Mouse (Mus musculus) fat pad, adult 2 months (tissue): ENCODE results near the gene Frs2.

Experiments
- DNase-seq: peaks from one replicate; pipeline ENCODE4 v3.0.0-alpha.2; 2011; ENCODE audit warnings: low read depth, low spot score; ENCODE audit errors: extremely low read depth

The Frs2 gene

GRCm38 (mm10) chr10:117148361-117149003, at the start of gene Frs2:
Frs2 (minus strand) TSS chr10:117148534.
- DNase-seq: no peak

- DNase-seq: no peak
Observed at GRCm38 (mm10) chr10:117196696-117197095, 48.4 kb upstream of the Frs2 start.

DNA sequence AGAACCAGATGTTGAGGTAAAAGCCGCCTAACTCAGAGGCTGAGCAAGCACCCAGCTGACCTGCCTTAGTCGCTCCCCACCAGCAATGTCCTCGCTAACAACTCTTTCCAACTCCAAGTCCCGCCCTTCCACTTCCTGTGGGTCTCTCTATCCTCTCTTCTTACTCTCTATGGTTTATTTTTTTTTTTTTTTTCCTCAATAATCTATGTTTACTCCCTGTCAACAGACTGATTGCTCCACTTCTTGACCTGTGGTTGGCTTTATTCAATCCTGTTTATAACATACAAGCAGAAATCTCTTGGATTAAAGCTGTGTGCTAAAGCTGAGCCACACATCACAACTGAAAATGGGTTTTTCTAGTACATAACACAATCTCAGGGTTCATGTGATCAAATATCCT, 47.4 kb upstream of the Frs2 start:
- no peak for DNase-seq

GRCm38 (mm10) chr10:117195005-117195404, 46.7 kb upstream of the Frs2 start:
- peak; percentile 49 for DNase-seq

- DNase-seq: no peak
Observed at GRCm38 (mm10) chr10:117193364-117193763, 45.0 kb upstream of the Frs2 start.

DNA sequence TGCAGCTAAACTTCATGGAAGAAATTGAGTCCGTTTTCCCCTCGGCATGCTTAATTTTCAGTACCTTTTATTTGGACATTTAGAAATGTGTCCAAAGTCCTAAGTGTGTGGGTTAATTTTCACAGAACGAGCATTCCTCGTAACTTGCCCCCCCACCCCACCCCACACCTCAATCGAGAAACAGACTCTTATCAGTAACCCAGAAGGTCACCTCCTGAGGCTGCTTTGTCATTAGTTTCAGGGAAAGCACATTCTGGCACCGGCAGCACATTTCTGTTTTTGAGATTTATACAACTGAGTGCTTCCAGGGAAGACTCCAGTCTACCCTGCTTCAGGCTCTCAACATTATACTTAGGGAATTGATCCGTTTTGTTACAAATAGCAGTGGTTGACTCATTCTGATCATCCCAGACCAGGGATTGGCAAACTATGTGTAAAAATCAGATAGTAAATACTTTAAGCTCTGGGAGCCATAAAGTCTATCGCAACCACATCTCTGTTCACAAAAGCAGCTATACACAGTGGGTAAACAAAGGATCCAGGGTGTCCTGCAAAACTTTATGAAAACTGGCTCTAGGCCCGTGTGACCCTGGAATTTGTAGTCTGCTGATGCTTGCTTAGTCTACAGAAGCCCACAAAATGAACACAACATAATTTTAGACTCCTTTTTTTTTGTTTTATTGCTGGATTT, 37.2 kb upstream of the Frs2 start:
- DNase-seq: no peak

- no peak for DNase-seq
Observed at GRCm38 (mm10) chr10:117181098-117181497, 32.8 kb upstream of the Frs2 start.

- no peak for DNase-seq
Observed at GRCm38 (mm10) chr10:117174645-117175044, 26.3 kb upstream of the Frs2 start.

- no peak for DNase-seq
Observed at GRCm38 (mm10) chr10:117173566-117174438, 25.5 kb upstream of the Frs2 start.

- no peak for DNase-seq
Observed at GRCm38 (mm10) chr10:117173111-117173510, 24.8 kb upstream of the Frs2 start.

GRCm38 (mm10) chr10:117172069-117172468, 23.7 kb upstream of the Frs2 start:
- no peak for DNase-seq

GRCm38 (mm10) chr10:117166785-117167425, 18.6 kb upstream of the Frs2 start:
- no peak for DNase-seq

DNA sequence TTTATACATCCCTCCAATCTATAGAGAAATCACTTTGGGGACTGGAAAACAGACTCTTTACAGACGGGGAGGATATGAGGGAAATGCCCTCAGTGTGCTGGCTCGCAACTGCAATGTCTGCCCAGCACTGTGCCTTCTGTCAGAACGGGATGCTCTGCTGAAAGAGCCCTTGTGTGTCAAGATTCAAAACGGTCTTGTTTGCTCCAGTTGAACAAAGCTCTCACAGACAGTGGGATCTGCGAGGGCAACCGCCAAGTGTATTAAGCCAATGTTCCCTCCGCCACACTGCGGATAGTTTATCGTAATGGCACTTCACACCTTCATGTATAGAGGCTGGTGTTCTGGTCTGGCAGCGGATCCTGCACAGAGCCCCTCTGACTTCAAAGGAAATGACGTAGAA, 14.3 kb upstream of the Frs2 start:
- no peak for DNase-seq

GRCm38 (mm10) chr10:117160099-117160498, 11.8 kb upstream of the Frs2 start:
- no peak for DNase-seq

DNA sequence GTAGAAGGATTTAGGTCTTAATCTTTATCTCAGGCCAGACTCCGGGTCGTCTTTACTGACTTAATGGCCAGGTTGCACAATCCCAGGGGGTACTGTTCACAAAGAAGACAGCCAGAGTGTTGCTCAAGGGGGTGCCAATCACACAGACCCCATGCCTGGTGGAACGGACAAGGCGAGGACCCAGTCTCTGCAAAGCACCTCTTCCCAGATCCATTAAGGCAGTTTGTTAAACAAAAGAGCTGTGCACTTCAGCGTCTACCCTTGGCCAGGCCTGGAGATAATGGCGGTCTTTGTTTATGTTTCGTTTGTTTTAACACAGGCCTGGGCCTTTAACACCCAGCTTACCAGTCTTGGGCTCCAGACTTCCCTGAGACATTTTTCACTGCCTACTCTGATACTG, 3.9 kb upstream of the Frs2 start:
- DNase-seq: no peak

GRCm38 (mm10) chr10:117151676-117152075, 3.3 kb upstream of the Frs2 start:
- DNase-seq: no peak

- DNase-seq: no peak
Observed at GRCm38 (mm10) chr10:117151241-117151640, 2.9 kb upstream of the Frs2 start.

GRCm38 (mm10) chr10:117150764-117151163, 2.4 kb upstream of the Frs2 start:
- no peak for DNase-seq

- no peak for DNase-seq
Observed at GRCm38 (mm10) chr10:117149942-117150617, 1.7 kb upstream of the Frs2 start.

DNA sequence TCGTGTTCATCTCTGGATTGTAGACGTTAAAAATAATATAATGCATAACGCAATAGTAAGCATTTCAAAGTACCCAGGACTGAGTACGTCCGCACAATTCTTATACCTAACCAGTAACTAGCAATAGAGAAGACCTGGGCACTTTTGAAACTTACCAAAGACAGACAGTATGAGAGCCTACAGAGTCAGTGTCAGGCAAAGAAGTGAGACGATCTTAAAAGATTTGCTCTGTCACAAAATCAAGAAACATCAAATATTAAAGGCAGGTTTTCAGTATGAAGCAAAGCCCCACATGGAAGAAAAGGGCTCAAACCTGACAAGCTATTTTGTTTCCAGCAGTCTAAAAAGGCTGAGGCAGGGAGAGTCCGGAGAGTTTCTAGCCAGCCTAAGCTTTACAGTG, 907 bp upstream of the Frs2 start:
- no peak for DNase-seq
